In genomic region chr12:52848519-52848855, GRCm38 (mm10) we compare ENCODE assay signal across 11 mouse cellular contexts.
DNase-seq lines count a peak whose midpoint lies in the region; ATAC-seq lines count a peak whose summit lies in the region.
"Had no signal": no experiment of that assay in that cellular context is flagged by ENCODE, and none has a peak within 500 bp of the region (broad histone marks: within the 10 kb centered on the region; RNA-seq: fewer than 3 reads in every experiment).

No protein-coding gene starts in this region.

- 41% methylated on average over 7 of the region's 7 CpGs for WGBS in kidney, embryonic 14.5 days
- 69% methylated on average over 7 of the region's 7 CpGs for WGBS in forebrain, embryonic 13.5 days
- 52% methylated on average over 7 of the region's 7 CpGs for WGBS in hindbrain, embryonic 13.5 days
- 64% methylated on average over 7 of the region's 7 CpGs for WGBS in midbrain, embryonic 13.5 days

- peak overlapping the region; percentile 21; the same call in 1 of the 2 replicates for H3K4me2 ChIP-seq in kidney, embryonic 14.5 days (replicated peaks; ENCODE audit: low read depth, low read length)
- H3K4me2 ChIP-seq in forebrain, embryonic 13.5 days, result no peak overlapping the region
- no peak overlapping the region for H3K4me2 ChIP-seq in hindbrain, embryonic 13.5 days
- no peak overlapping the region; the same call in 1 of the 2 replicates for H3K4me2 ChIP-seq in midbrain, embryonic 13.5 days (replicated peaks)

- H3K9me3 ChIP-seq in kidney, embryonic 14.5 days (ENCODE audit: control insufficient read depth, low read length), result no peaks in the 10 kb centered on the region
- H3K9me3 ChIP-seq in forebrain, embryonic 13.5 days (replicated peaks), result no peaks in the 10 kb centered on the region
- no peaks in the 10 kb centered on the region for H3K9me3 ChIP-seq in hindbrain, embryonic 13.5 days
- no peaks in the 10 kb centered on the region for H3K9me3 ChIP-seq in midbrain, embryonic 13.5 days

- DNase-seq in kidney, postnatal 14 days, result no peak
- no peak for DNase-seq in right cerebral cortex, postnatal 25 days
- no peak for DNase-seq in urinary bladder, postnatal 10 days (ENCODE audit: low spot score)
- DNase-seq: cerebellum, postnatal 14 days; layer of hippocampus, postnatal 36 days; lung, adult 2 months had no signal

- H3K9ac ChIP-seq in kidney, embryonic 14.5 days (ENCODE audit: low read depth, low read length), result no peak overlapping the region
- H3K9ac ChIP-seq in forebrain, embryonic 13.5 days, result peak overlapping the region; percentile 16; the same call in 1 of the 2 replicates
- no peak overlapping the region for H3K9ac ChIP-seq in hindbrain, embryonic 13.5 days
- no peak overlapping the region for H3K9ac ChIP-seq in midbrain, embryonic 13.5 days (replicated peaks)

- H3K4me3 ChIP-seq in kidney, embryonic 14.5 days (ENCODE audit: low read length), result no peak overlapping the region
- no peak overlapping the region for H3K4me3 ChIP-seq in forebrain, embryonic 13.5 days
- no peak overlapping the region for H3K4me3 ChIP-seq in hindbrain, embryonic 13.5 days
- H3K4me3 ChIP-seq in midbrain, embryonic 13.5 days (replicated peaks), result no peak overlapping the region

- ATAC-seq in kidney, embryonic 14.5 days (ENCODE audit: low FRiP score, low TSS enrichment), result peak; percentile 77; the same call in 1 of the 2 replicates
- 0 out of 2 replicates have a peak, but pooled peaks have one; percentile 10 for ATAC-seq in forebrain, embryonic 13.5 days
- ATAC-seq in hindbrain, embryonic 13.5 days (ENCODE audit: low FRiP score), result peak; percentile 49
- ATAC-seq in midbrain, embryonic 13.5 days, result no peak; the same call in 1 of the 2 replicates
- ATAC-seq: inflammation-experienced regulatory T-cells, adult 6 months had no signal

- 0 out of 2 replicates have a peak, but pooled peaks cover 5% of the 10 kb centered on the region for H3K4me1 ChIP-seq in kidney, embryonic 14.5 days (ENCODE audit: control insufficient read depth, insufficient read depth, low read length)
- peaks cover 23% of the 10 kb centered on the region for H3K4me1 ChIP-seq in forebrain, embryonic 13.5 days
- H3K4me1 ChIP-seq in hindbrain, embryonic 13.5 days (replicated peaks), result peaks cover 36% of the 10 kb centered on the region
- peaks cover 32% of the 10 kb centered on the region for H3K4me1 ChIP-seq in midbrain, embryonic 13.5 days (replicated peaks)

- H3K27me3 ChIP-seq in kidney, embryonic 14.5 days (ENCODE audit: control insufficient read depth, insufficient read depth, low read length), result no peaks in the 10 kb centered on the region
- H3K27me3 ChIP-seq in forebrain, embryonic 13.5 days, result no peaks in the 10 kb centered on the region
- H3K27me3 ChIP-seq in hindbrain, embryonic 13.5 days, result no peaks in the 10 kb centered on the region
- no peaks in the 10 kb centered on the region for H3K27me3 ChIP-seq in midbrain, embryonic 13.5 days

- no peaks in the 10 kb centered on the region for H3K36me3 ChIP-seq in kidney, embryonic 14.5 days (ENCODE audit: control insufficient read depth, insufficient read depth, low read length)
- no peaks in the 10 kb centered on the region for H3K36me3 ChIP-seq in forebrain, embryonic 13.5 days (ENCODE audit: poor library complexity, severe bottlenecking)
- no peaks in the 10 kb centered on the region for H3K36me3 ChIP-seq in hindbrain, embryonic 13.5 days
- no peaks in the 10 kb centered on the region for H3K36me3 ChIP-seq in midbrain, embryonic 13.5 days

- H3K27ac ChIP-seq in kidney, embryonic 14.5 days (ENCODE audit: low read depth, low read length), result no peak overlapping the region
- peak overlapping the region; percentile 31; the same call in 1 of the 2 replicates for H3K27ac ChIP-seq in forebrain, embryonic 13.5 days
- H3K27ac ChIP-seq in hindbrain, embryonic 13.5 days, result peak overlapping the region; percentile 65
- peak overlapping the region; percentile 70; the same call in 1 of the 2 replicates for H3K27ac ChIP-seq in midbrain, embryonic 13.5 days
